Mouse (Mus musculus): ENCODE data around the gene Prkca.

Prkca gene

GRCm38 (mm10) chr11:108072606-108073243 is 271.0 kb downstream of the Prkca start:
- CTCF ChIA-PET = no interaction called here

GRCm38 (mm10) chr11:108071230-108071629 is 272.5 kb downstream of the Prkca start:
- CTCF ChIA-PET = no interaction called here

DNA sequence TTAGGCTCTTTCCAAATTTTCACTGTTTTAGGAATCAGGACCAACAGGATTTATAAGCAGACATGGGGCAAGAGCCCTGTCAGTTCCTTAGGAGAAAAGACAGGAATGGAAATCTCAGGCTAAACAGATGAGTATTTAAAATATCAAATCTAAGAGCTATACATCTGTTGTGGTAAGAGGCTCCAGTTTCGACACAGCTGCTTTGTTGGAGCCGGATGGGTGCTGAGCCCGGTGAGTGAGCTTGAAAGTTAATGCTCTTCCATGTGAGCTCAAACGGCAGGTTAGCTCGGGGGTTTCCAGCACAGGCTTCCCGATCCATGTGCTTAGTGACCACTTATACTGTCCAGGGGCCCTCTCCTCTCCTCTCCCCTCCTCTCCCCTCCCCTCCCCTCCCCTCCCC is 273.7 kb downstream of the Prkca start:
- CTCF ChIA-PET = interaction anchor here (0.9 kb wide), 1 partner anchor 11 kb away, joined by 3 read pairs; no protein-coding TSS in a partner anchor

- CTCF ChIA-PET = interaction anchor here (0.5 kb wide), 1 partner anchor 268 kb away, joined by 3 read pairs; no protein-coding TSS in a partner anchor
Observed at GRCm38 (mm10) chr11:108068430-108068829, 275.3 kb downstream of the Prkca start.

- CTCF ChIA-PET = no interaction called here
Observed at GRCm38 (mm10) chr11:108067161-108067560, 276.6 kb downstream of the Prkca start.

GRCm38 (mm10) chr11:108064401-108064800 is 279.3 kb downstream of the Prkca start:
- CTCF ChIA-PET = no interaction called here

GRCm38 (mm10) chr11:108063096-108063495 is 280.6 kb downstream of the Prkca start:
- CTCF ChIA-PET = interaction anchor here (0.5 kb wide), 1 partner anchor 175 kb away, joined by 4 read pairs; no protein-coding TSS in a partner anchor

GRCm38 (mm10) chr11:108061571-108062479 is 281.9 kb downstream of the Prkca start:
- CTCF ChIA-PET = no interaction called here

GRCm38 (mm10) chr11:108057138-108057537 is 286.6 kb downstream of the Prkca start:
- CTCF ChIA-PET = no interaction called here

- CTCF ChIA-PET = no interaction called here
Observed at GRCm38 (mm10) chr11:108054647-108055046, 289.1 kb downstream of the Prkca start.

- CTCF ChIA-PET = no interaction called here
Observed at GRCm38 (mm10) chr11:108053746-108054145, 290.0 kb downstream of the Prkca start.

- CTCF ChIA-PET = no interaction called here
Observed at GRCm38 (mm10) chr11:108041669-108042068, 302.1 kb downstream of the Prkca start.

GRCm38 (mm10) chr11:108040823-108041222 is 302.9 kb downstream of the Prkca start:
- CTCF ChIA-PET = no interaction called here

- CTCF ChIA-PET = no interaction called here
Observed at GRCm38 (mm10) chr11:108039761-108040160, 304.0 kb downstream of the Prkca start.

DNA sequence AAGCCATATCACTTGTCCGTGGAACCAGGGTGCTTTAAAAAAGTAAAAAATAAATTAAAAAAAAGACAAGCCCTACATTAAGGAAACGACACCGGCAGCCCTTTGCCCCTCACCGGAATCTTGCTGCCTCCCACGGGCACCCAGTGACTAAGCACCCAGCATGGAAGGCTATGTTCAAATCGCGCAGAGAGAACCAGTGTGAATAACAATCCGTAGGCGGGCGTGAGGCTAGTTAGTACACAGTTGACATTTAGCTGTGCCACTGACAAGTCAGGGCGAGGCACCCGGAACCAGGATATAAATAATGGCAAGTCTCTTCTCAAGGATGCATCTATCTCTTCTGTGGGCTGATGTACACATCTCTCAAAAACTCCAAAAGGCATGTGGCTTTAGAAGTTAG is 304.7 kb downstream of the Prkca start:
- CTCF ChIA-PET = interaction anchor here (0.7 kb wide), 1 partner anchor 54 kb away, joined by 3 read pairs; no protein-coding TSS in a partner anchor

GRCm38 (mm10) chr11:108036339-108036738 is 307.4 kb downstream of the Prkca start:
- CTCF ChIA-PET = no interaction called here

DNA sequence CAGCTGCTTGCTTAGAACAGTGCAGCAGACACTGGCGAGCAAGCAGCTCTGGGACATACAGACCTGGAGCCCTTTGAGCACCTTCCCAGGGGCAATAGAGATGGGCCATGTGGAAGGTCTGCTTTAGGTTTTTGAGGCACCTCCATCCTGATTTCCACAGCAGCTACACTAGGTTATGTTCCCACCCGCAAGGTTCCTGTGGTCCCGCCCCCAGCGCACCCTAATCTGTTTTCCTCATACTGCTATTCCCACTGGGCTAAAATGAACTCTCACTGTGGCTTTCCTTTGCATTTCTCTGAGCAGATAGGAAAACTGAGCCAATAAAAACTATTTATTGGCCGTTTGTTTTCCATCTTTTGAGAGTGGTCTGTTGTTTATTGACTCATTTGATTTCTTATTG is 308.0 kb downstream of the Prkca start:
- CTCF ChIA-PET = no interaction called here

- CTCF ChIA-PET = no interaction called here
Observed at GRCm38 (mm10) chr11:108034376-108034775, 309.4 kb downstream of the Prkca start.

GRCm38 (mm10) chr11:108032568-108032967 is 311.2 kb downstream of the Prkca start:
- CTCF ChIA-PET = no interaction called here

GRCm38 (mm10) chr11:108030956-108031604 is 312.6 kb downstream of the Prkca start:
- CTCF ChIA-PET = no interaction called here

DNA sequence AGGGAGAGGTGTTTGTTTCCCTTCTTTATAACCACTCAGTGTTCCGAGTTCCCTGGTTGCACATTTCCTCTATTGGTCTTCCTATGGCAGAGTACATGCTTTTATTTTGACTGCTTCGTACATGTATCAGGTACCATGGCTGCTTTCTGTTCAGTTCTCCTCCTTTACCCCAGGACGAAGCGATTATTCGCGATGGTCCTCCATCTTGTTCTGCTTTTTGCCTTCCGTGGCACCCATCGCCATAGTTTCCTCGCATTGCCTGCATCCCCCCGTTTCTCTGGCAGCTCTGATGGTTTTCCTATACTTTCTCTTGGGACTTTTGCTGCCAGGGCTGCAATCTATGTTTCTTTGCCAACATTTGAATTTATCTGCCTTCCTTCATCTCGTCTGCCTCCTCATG is 314.4 kb downstream of the Prkca start:
- CTCF ChIA-PET = no interaction called here

DNA sequence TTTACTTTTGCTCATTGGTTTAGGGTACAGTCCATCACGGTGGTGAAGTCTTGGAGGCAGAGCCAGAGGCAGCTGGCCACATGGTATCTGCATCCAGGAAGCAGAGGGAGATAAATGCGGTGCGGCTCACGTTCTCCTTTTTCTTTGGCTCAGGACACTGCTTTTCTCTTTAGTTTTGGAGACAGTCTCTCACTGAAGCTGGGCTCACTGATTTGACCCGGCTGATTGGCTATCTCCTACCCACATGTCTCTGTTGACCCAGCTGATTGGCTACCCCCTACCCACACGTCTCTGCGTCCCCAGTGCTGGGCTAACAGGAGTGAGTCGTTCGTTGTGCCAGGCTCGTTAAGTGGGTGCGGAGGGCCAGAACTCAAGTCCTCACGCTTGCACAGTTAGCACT is 315.3 kb downstream of the Prkca start:
- CTCF ChIA-PET = no interaction called here

Data from spleen, embryonic (tissue).